Mouse (Mus musculus): ENCODE measurements around the gene Eif4a1.

- TF ChIP-seq POLR2A (IDR thresholded peaks at IDR 0.05; ENCODE audit: control insufficient read depth, low read depth, low read length) (no peak), CTCF (IDR thresholded peaks at IDR 0.05; ENCODE audit: control insufficient read depth, insufficient read depth, insufficient replicate concordance, low read depth, low read length) (peak; percentile 42; the same call in 1 of the 2 replicates)
Observed at GRCm38 (mm10) chr11:69698574-69698973, 26.4 kb upstream of the Eif4a1 start.
